Mouse (Mus musculus) E14TG2a.4 (cell line): ENCODE results near the gene Crabp1.

Experiments
- H3K27me3 ChIP-seq: 2 replicates; pipeline ENCODE4 v1.6.1; 2014; ENCODE audit warnings: low read length, control low read depth; ENCODE audit not compliant: insufficient read depth
- H3K36me3 ChIP-seq: 2 replicates; pipeline ENCODE4 v1.6.1; 2014; ENCODE audit warnings: low read length, control low read depth; ENCODE audit not compliant: insufficient read depth
- H3K4me1 ChIP-seq: replicated peaks from 2 replicates; pipeline ENCODE4 v1.6.1; 2014; ENCODE audit warnings: low read depth, low read length, control low read depth
- H3K4me3 ChIP-seq: replicated peaks from 2 replicates; pipeline ENCODE4 v1.5.1; 2014; ENCODE audit warnings: mild to moderate bottlenecking, low read length
- H3K9me3 ChIP-seq: 2 replicates; pipeline ENCODE4 v1.6.1; 2014; ENCODE audit warnings: low read length, control low read depth
- CTCF ChIP-seq: conservative IDR thresholded peaks from 2 replicates; pipeline ENCODE4 v1.5.1; 2014; ENCODE audit warnings: low read length
- NANOG ChIP-seq: IDR thresholded peaks from 2 replicates; pipeline ENCODE4 v1.6.1; 2014; ENCODE audit warnings: borderline replicate concordance, low read length, mixed read lengths
- POU5F1 ChIP-seq: IDR thresholded peaks from 2 replicates; pipeline ENCODE4 v1.6.1; 2014; ENCODE audit warnings: low read length, borderline replicate concordance

Gene Crabp1

DNA sequence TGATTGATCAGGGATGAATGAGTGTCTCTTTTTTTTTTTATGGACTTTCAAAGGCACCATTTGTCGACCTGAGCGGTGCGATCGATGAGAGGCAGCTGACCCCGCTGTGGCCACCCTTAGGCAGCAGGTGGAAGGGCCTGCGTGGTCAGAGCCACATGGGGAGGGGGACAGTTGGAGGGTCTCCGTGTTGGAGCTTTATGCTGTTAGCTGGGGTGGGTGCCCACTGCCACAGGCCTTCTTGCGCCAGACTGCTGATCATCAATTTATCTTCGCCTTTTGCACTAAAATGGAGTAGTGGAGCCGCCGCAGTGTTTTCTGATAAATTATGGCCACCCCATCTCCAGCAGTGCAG is 11.6 kb upstream of the Crabp1 start:
- no peak overlapping the region for H3K4me3 ChIP-seq
- no peaks in the 10 kb centered on the region for H3K9me3 ChIP-seq
- H3K27me3 ChIP-seq, result peaks cover 66% of the 10 kb centered on the region
- no peak for TF ChIP-seq POU5F1
- no peak for TF ChIP-seq CTCF
- TF ChIP-seq NANOG, result no peak
- H3K4me1 ChIP-seq, result peaks cover 5% of the 10 kb centered on the region
- H3K36me3 ChIP-seq, result no peaks in the 10 kb centered on the region

DNA sequence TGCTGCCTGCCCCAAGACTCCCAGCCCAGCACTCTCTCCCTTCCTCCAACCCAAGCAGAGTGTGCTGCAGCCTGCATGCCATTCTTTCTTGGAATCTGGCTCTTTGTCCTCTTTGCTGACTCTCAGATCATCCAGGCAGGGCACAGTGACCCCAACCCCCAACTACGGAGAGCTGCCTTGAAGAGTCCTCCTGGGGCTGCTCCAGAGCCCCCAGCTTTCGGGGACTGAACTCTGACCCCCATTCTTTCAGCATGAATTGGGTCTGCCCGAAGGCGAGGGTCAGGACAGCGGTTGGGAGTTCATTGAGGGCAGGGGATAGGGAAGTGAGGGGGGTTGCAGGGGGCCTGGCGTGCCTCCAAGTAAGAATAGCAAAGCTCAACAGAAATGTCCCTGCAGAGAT is 5.0 kb upstream of the Crabp1 start:
- Histone ChIP-seq H3K4me1 (peaks cover 10% of the 10 kb centered on the region), H3K4me3 (no peak overlapping the region), H3K36me3 (no peaks in the 10 kb centered on the region), H3K27me3 (peaks cover 80% of the 10 kb centered on the region), H3K9me3 (no peaks in the 10 kb centered on the region)
- TF ChIP-seq POU5F1, result no peak
- no peak for TF ChIP-seq CTCF
- no peak for TF ChIP-seq NANOG

DNA sequence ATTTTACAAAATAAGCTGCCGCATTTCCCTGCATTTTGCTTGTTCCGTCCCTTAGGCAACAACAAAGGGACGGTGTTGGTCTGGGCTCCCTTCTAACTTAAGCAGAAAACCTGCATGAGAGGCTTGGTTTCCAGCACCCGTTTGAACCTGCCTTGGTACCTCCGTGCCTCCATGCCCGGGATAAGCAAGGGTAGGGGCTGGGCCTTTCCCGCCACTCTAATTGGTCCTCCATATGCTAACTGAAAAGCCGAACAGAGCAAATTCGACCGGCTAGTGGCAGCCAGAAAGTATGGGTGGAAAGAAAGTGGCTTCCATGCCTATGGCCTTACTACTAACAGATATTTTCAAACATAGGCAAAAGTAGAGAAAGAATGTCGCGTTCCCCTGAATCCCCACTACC is 457 bp upstream of the Crabp1 start:
- no peaks in the 10 kb centered on the region for H3K9me3 ChIP-seq
- peaks cover 21% of the 10 kb centered on the region for H3K4me1 ChIP-seq
- TF ChIP-seq POU5F1, result no peak
- no peak for TF ChIP-seq CTCF
- no peak for TF ChIP-seq NANOG
- H3K27me3 ChIP-seq, result peaks cover 96% of the 10 kb centered on the region
- peak overlapping the region; percentile 78 for H3K4me3 ChIP-seq
- no peaks in the 10 kb centered on the region for H3K36me3 ChIP-seq

- TF ChIP-seq NANOG, result no peak
- no peak for TF ChIP-seq POU5F1
- TF ChIP-seq CTCF, result no peak
- Histone ChIP-seq H3K9me3 (no peaks in the 10 kb centered on the region), H3K4me3 (peak overlapping the region; percentile 78), H3K4me1 (peaks cover 30% of the 10 kb centered on the region), H3K27me3 (peaks cover 98% of the 10 kb centered on the region), H3K36me3 (no peaks in the 10 kb centered on the region)
These were observed 963 bp downstream of the Crabp1 start for GRCm38 (mm10) chr9:54765336-54766085.

- H3K27me3 ChIP-seq, result peaks cover 75% of the 10 kb centered on the region
- no peaks in the 10 kb centered on the region for H3K9me3 ChIP-seq
- no peak overlapping the region for H3K4me3 ChIP-seq
- peaks cover 26% of the 10 kb centered on the region for H3K4me1 ChIP-seq
- no peaks in the 10 kb centered on the region for H3K36me3 ChIP-seq
- TF ChIP-seq POU5F1 (no peak), CTCF (no peak), NANOG (no peak)
These were observed 5.7 kb downstream of the Crabp1 start for GRCm38 (mm10) chr9:54770140-54770780.

DNA sequence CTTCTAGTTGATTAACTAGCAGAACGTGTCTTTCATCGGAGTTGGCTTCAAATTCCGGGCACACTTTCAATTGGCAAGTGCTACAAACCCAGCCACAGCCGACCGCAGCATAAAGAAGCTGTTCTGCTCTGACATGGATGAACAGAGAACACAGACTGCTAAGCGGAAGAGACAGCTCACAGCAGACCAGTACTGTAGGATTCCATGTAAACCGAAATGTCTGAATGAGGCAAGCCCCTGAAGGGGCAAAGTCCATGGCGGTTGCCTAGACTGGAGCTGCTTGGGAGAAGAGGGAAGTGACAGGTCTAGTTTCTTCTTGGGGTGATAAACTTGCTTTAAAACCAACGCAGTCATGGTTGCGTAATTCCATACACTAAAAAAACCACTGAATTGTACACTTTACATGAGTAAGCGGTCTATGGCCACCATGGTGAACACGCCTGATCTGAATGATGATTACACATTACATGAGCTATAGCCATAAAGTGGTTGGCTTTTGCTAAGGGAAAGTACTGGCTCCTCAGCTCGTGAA is 12.0 kb downstream of the Crabp1 start:
- Histone ChIP-seq H3K4me1 (peaks cover 22% of the 10 kb centered on the region), H3K4me3 (no peak overlapping the region), H3K36me3 (no peaks in the 10 kb centered on the region), H3K27me3 (peaks cover 47% of the 10 kb centered on the region), H3K9me3 (no peaks in the 10 kb centered on the region)
- TF ChIP-seq CTCF, result no peak

DNA sequence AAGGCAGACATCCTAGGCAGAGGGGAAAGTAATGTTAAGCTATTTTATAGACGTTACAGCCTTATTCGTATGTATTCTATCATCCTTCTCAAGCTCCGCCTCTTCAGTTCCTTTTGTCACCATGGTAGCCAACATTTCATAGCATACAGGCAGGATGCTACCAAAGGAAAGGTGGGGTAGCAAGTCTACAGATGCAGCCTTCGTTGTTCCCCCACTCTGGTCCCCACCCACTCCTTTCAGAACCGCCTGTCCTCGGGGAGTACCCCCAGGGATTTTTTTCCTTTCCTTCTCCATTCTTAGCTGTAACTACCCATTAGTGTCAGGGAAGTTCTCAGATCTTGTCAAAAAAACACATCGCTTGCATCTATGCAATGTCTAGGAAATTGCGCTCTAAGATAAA is 14.7 kb downstream of the Crabp1 start:
- peaks cover 40% of the 10 kb centered on the region for H3K27me3 ChIP-seq

GRCm38 (mm10) chr9:54782504-54782903 is 18.0 kb downstream of the Crabp1 start:
- TF ChIP-seq NANOG (no peak), CTCF (no peak), POU5F1 (no peak)
- H3K4me1 ChIP-seq, result peaks cover 20% of the 10 kb centered on the region
- H3K27me3 ChIP-seq, result peaks cover 31% of the 10 kb centered on the region

More for the DNA sequence above, 14.7 kb downstream of the Crabp1 start:
- Histone ChIP-seq H3K36me3 (no peaks in the 10 kb centered on the region), H3K4me3 (no peak overlapping the region), H3K9me3 (no peaks in the 10 kb centered on the region), H3K4me1 (peaks cover 10% of the 10 kb centered on the region)
- TF ChIP-seq NANOG (no peak), CTCF (no peak), POU5F1 (no peak)

DNA sequence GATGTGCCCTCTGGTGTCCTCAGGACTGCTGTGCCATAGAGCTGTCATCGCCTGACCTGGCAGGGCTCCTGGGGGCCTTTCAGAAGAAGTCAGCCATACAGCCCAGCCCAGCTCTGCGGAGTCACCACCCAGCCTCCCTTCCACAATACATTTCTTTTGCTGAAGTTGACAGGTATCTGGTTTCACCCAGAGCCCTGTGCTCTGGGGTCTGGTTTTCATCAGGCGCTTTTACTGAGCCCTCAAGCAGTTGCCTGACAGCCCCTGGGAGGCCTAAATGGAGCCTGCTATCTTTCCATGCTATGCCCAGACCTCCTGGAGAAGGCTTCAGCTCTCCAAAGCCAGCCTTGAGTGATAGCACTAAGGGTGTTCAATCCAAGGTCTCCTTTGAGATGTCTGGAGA is 19.5 kb downstream of the Crabp1 start:
- H3K4me3 ChIP-seq, result no peak overlapping the region
- H3K9me3 ChIP-seq, result no peaks in the 10 kb centered on the region
- peaks cover 16% of the 10 kb centered on the region for H3K4me1 ChIP-seq
- TF ChIP-seq CTCF (no peak), NANOG (no peak), POU5F1 (no peak)
- H3K36me3 ChIP-seq, result no peaks in the 10 kb centered on the region
- peaks cover 23% of the 10 kb centered on the region for H3K27me3 ChIP-seq

More at GRCm38 (mm10) chr9:54782504-54782903, 18.0 kb downstream of the Crabp1 start:
- H3K9me3 ChIP-seq, result no peaks in the 10 kb centered on the region
- no peak overlapping the region for H3K4me3 ChIP-seq
- no peaks in the 10 kb centered on the region for H3K36me3 ChIP-seq
